Mouse (Mus musculus) layer of hippocampus, adult 9-11 months (tissue): ENCODE data around the gene C1qtnf7.
A peak's percentile ranks its signal among the peaks of the same experiment; 100 is the strongest.

Source experiments
- DNase-seq: peaks from one replicate; pipeline ENCODE4 v3.0.0; 2022

Gene C1qtnf7

GRCm38 (mm10) chr5:43541492-43541891, 26.2 kb downstream of the C1qtnf7 start:
- DNase-seq: no peak

GRCm38 (mm10) chr5:43542246-43542845, 27.0 kb downstream of the C1qtnf7 start:
- DNase-seq: peak; percentile 71

GRCm38 (mm10) chr5:43549951-43550350, 34.6 kb downstream of the C1qtnf7 start:
- DNase-seq: no peak

GRCm38 (mm10) chr5:43550444-43550843, 35.1 kb downstream of the C1qtnf7 start:
- DNase-seq: no peak

- no peak for DNase-seq
Observed at GRCm38 (mm10) chr5:43554871-43555270, 39.5 kb downstream of the C1qtnf7 start.

GRCm38 (mm10) chr5:43555406-43555805, 40.1 kb downstream of the C1qtnf7 start:
- no peak for DNase-seq

GRCm38 (mm10) chr5:43557436-43557835, 42.1 kb downstream of the C1qtnf7 start:
- peak; percentile 55 for DNase-seq

GRCm38 (mm10) chr5:43561639-43562252, 46.4 kb downstream of the C1qtnf7 start:
- DNase-seq: no peak

- DNase-seq: no peak
Observed at GRCm38 (mm10) chr5:43569720-43570359, 54.5 kb downstream of the C1qtnf7 start.

GRCm38 (mm10) chr5:43582876-43583275, 67.5 kb downstream of the C1qtnf7 start:
- peak; percentile 5 for DNase-seq

- no peak for DNase-seq
Observed at GRCm38 (mm10) chr5:43583326-43584120, 68.2 kb downstream of the C1qtnf7 start.

- DNase-seq: no peak
Observed at GRCm38 (mm10) chr5:43584464-43584863, 69.1 kb downstream of the C1qtnf7 start.

GRCm38 (mm10) chr5:43585406-43586245, 70.3 kb downstream of the C1qtnf7 start:
- no peak for DNase-seq

GRCm38 (mm10) chr5:43588791-43589439, 73.6 kb downstream of the C1qtnf7 start:
- no peak for DNase-seq

- no peak for DNase-seq
Observed at GRCm38 (mm10) chr5:43589440-43589830, 74.1 kb downstream of the C1qtnf7 start.

GRCm38 (mm10) chr5:43590311-43590731, 75.0 kb downstream of the C1qtnf7 start:
- DNase-seq: peak; percentile 36

- DNase-seq: no peak
Observed at GRCm38 (mm10) chr5:43601601-43602000, 86.3 kb downstream of the C1qtnf7 start.

- DNase-seq: no peak
Observed at GRCm38 (mm10) chr5:43602518-43602917, 87.2 kb downstream of the C1qtnf7 start.

- no peak for DNase-seq
Observed at GRCm38 (mm10) chr5:43603559-43603958, 88.2 kb downstream of the C1qtnf7 start.

- no peak for DNase-seq
Observed at GRCm38 (mm10) chr5:43608073-43608472, 92.7 kb downstream of the C1qtnf7 start.

GRCm38 (mm10) chr5:43609760-43610159, 94.4 kb downstream of the C1qtnf7 start:
- DNase-seq: no peak
